Mouse (Mus musculus) bone marrow macrophage, adult 2 months (primary cell): ENCODE data around the gene Ralgps1. TPM values are rescaled to one million over a fixed set of nuclear protein-coding genes. Genes with fewer than 3 reads are reported as not detected.

ENCODE experiments used
- H3K27ac ChIP-seq: 2 replicates; pipeline ENCODE4 v1.5.1; 2012; ENCODE audit warnings: low read depth, low read length; ENCODE audit not compliant: insufficient read depth
- H3K4me1 ChIP-seq: 2 replicates; pipeline ENCODE4 v1.6.1; 2012; ENCODE audit warnings: low read length; ENCODE audit not compliant: control insufficient read depth, insufficient read depth
- H3K4me3 ChIP-seq: 2 replicates; pipeline ENCODE4 v1.5.1; 2012; ENCODE audit warnings: mild to moderate bottlenecking, low read length, moderate library complexity; ENCODE audit not compliant: insufficient read depth
- CTCF ChIP-seq: IDR thresholded peaks from 2 replicates; pipeline ENCODE4 v1.5.1; 2012; ENCODE audit warnings: low read depth, mild to moderate bottlenecking, low read length, moderate library complexity
- POLR2A ChIP-seq: IDR thresholded peaks from 2 replicates; pipeline ENCODE4 v1.6.1; 2012; ENCODE audit warnings: mild to moderate bottlenecking, low read depth, low read length, borderline replicate concordance
- polyA plus RNA-seq: library from polyadenylated mRNA; stranded (reverse); fragments of >200 nt; gene quantifications from 2 replicates; pipeline ENCODE4 v1.2.4, GENCODE M21; 2012; ENCODE audit not compliant: missing spikeins, insufficient read depth, insufficient read length

Gene Ralgps1
- polyA plus RNA-seq, 1 experiment: 7.6 TPM

GRCm38 (mm10) chr2:33290491-33290890 is 80.8 kb downstream of the Ralgps1 start:
- H3K27ac ChIP-seq: no peak overlapping the region
- TF ChIP-seq POLR2A (no peak), CTCF (no peak)
- H3K4me3 ChIP-seq: no peak overlapping the region
- H3K4me1 ChIP-seq: no peaks in the 10 kb centered on the region

GRCm38 (mm10) chr2:33288837-33289236 is 82.4 kb downstream of the Ralgps1 start:
- H3K27ac ChIP-seq: no peak overlapping the region
- no peak overlapping the region for H3K4me3 ChIP-seq
- no peak for TF ChIP-seq POLR2A
- no peak for TF ChIP-seq CTCF
- H3K4me1 ChIP-seq: peaks cover 3% of the 10 kb centered on the region; the same call in 1 of the 2 replicates

DNA sequence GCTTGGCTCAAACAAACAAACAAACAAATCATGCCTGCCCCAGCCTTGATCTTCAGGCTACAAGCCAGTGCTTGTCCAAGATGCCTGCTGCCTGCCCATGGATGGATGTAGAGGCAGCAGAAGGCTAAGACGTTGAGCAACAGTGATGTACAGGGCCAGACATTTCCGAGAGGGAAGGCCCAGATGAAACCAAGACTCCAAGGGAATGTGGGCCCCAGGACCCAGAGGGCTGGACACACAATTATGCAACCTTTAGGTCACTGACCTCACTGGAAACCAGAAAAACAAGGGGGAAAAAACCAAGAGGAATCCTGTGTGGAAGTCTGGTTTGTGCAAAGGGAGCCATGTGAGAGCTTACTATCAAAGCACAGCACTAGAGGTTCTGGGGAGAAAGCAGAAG is 87.6 kb downstream of the Ralgps1 start:
- TF ChIP-seq POLR2A (no peak), CTCF (no peak)
- no peak overlapping the region for H3K27ac ChIP-seq
- no peak overlapping the region for H3K4me3 ChIP-seq
- peaks cover 5% of the 10 kb centered on the region; the same call in 1 of the 2 replicates for H3K4me1 ChIP-seq

GRCm38 (mm10) chr2:33282877-33283276 is 88.4 kb downstream of the Ralgps1 start:
- H3K4me1 ChIP-seq: peaks cover 5% of the 10 kb centered on the region; the same call in 1 of the 2 replicates
- TF ChIP-seq POLR2A (no peak), CTCF (no peak)
- H3K27ac ChIP-seq: no peak overlapping the region

GRCm38 (mm10) chr2:33281807-33282206 is 89.5 kb downstream of the Ralgps1 start:
- H3K4me1 ChIP-seq: peaks cover 5% of the 10 kb centered on the region; the same call in 1 of the 2 replicates
- TF ChIP-seq CTCF (no peak), POLR2A (no peak)

More at GRCm38 (mm10) chr2:33282877-33283276, 88.4 kb downstream of the Ralgps1 start:
- no peak overlapping the region for H3K4me3 ChIP-seq

GRCm38 (mm10) chr2:33280525-33280924 is 90.8 kb downstream of the Ralgps1 start:
- Histone ChIP-seq H3K4me3 (no peak overlapping the region), H3K27ac (no peak overlapping the region), H3K4me1 (peaks cover 5% of the 10 kb centered on the region; the same call in 1 of the 2 replicates)
- no peak for TF ChIP-seq CTCF
- TF ChIP-seq POLR2A: no peak

More at GRCm38 (mm10) chr2:33281807-33282206, 89.5 kb downstream of the Ralgps1 start:
- Histone ChIP-seq H3K4me3 (no peak overlapping the region), H3K27ac (no peak overlapping the region)

DNA sequence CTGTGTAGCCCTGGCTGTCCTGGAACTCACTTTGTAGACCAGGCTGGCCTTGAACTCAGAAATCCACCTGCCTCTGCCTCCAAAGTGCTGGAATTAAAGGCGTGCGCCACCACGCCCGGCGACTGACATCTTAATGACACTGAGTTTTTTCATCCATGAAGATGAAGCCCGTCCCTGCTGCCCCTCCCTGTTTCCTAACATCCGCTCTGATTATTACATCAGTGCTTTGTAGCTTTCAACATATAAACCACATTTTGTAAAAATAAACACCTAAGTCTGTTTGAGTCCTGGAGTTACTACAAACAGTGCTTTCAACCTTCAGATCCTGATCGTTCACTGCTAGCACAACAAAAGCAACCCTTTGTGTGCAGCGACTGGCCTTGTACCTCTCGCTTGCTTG is 91.5 kb downstream of the Ralgps1 start:
- Histone ChIP-seq H3K27ac (no peak overlapping the region), H3K4me3 (no peak overlapping the region), H3K4me1 (peaks cover 5% of the 10 kb centered on the region; the same call in 1 of the 2 replicates)
- TF ChIP-seq POLR2A (no peak), CTCF (no peak)

- Histone ChIP-seq H3K4me1 (no peaks in the 10 kb centered on the region), H3K27ac (no peak overlapping the region), H3K4me3 (no peak overlapping the region)
- no peak for TF ChIP-seq POLR2A
- TF ChIP-seq CTCF: no peak
Observed at GRCm38 (mm10) chr2:33274719-33275490, 96.4 kb downstream of the Ralgps1 start.

- TF ChIP-seq POLR2A: no peak
- no peak for TF ChIP-seq CTCF
- H3K27ac ChIP-seq: no peak overlapping the region
- no peak overlapping the region for H3K4me3 ChIP-seq
- H3K4me1 ChIP-seq: no peaks in the 10 kb centered on the region
Observed at GRCm38 (mm10) chr2:33272665-33273439, 98.4 kb downstream of the Ralgps1 start.

- TF ChIP-seq POLR2A (no peak), CTCF (no peak)
- Histone ChIP-seq H3K4me3 (no peak overlapping the region), H3K4me1 (no peaks in the 10 kb centered on the region), H3K27ac (no peak overlapping the region)
Observed at GRCm38 (mm10) chr2:33271511-33271910, 99.8 kb downstream of the Ralgps1 start.
